Mouse (Mus musculus): Measurements from ENCODE around the gene Gna15.

DNA sequence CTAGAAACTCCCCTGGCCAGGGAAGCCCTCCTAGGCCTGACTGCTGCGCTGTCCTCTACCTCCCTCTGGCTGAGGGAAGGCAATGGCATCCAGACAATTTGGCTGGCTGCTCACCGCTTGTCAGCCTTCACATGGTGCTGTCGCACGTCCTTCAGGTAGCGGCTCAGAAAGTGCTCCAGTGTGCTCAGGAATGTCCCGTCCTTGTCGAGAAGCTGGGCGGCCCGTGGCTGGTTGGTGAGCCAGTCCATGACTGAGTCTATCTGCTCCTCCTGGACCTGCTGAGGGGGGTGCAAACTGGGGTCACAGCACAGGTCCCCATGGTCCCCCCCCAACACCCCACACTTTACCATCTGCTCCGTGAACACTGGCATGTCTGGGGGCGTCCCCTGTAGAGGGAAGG, 35.9 kb downstream of the Gna15 start:
- TF ChIP-seq CTCF (IDR thresholded peaks at IDR 0.05; ENCODE audit: low read depth): no peak
- no peak for TF ChIP-seq EP300 (IDR thresholded peaks at IDR 0.05; ENCODE audit: low read depth)
